Mouse (Mus musculus) v-Abl transformed pro-B cells (cell line): ENCODE data around the gene Tespa1.
"Not testable (repeated sequence)": the region's sequence is repeated elsewhere in the genome, so short reads cannot be mapped to it uniquely, and the experiment has no call there.

ENCODE experiments used
- in situ Hi-C, 2 experiments: fragments of 400-800 bp; cut with MboI; formaldehyde crosslinking; loops; one replicate each; pipeline ENCODE4 v1.15.1; 2025; ENCODE audit not compliant: unreplicated experiment in 2 of 2

Gene Tespa1

DNA sequence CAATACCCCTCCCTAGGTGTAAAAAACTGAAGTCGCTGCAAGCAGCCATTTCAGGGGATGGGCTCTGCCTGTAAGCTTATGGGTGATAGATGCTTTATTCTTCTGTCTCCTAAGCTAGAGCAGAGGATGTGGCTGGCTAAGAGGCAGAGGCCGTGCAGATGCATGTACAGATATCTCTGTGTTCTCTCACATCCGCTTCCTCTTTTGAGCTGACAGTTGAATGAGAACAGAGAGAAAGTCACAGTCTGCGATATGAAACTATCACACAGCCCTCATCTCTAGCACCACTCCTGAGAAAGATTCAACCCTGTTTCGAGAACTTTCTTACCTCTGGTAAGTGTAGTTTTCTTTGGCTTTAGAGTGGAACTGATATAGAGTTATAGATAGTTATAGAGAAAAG is at the start of gene Tespa1:
TSS of gene Tespa1 (plus strand) at position 234 of the 400 bp plus-strand sequence.
- in situ Hi-C loops = no loop called here

DNA sequence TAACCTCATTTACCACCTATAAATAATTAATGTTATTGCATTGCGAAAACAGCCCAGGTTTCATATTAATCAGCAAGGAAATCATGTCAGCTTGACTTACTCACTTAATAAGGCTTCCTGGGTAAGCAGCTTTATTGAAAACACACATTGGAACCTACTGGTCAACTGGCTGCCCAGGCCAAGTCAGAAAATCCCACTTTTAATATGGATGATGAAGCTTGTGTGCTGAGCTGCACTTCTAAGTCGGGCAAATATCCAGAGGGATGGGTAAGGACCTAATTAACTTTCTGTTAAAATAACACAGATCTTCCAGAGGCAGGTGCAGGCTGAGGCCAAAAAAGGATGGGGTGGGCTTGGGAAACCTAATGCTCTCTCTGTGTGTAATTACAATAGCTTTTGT is 46.9 kb upstream of the Tespa1 start:
- in situ Hi-C loops = no loop called here

DNA sequence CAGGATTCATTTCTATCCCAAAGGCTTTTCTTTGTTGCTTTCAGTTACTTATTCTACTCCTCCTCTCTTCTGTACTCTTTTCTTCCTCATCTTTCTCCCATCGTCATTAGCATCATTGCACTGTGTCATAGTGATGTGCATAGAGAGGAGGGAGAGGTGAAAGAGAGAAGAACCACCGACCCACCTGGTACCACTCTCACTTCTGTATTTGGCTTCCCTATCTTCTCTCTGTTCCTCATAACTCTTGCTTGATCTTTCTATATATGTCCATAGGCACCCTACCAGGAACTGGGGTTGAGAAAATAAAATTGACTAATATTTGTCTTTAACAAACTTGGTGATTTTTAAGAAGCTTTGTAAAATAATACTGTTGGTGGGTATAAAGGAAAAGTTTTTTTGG is 46.2 kb upstream of the Tespa1 start:
- in situ Hi-C loops = no loop called here

DNA sequence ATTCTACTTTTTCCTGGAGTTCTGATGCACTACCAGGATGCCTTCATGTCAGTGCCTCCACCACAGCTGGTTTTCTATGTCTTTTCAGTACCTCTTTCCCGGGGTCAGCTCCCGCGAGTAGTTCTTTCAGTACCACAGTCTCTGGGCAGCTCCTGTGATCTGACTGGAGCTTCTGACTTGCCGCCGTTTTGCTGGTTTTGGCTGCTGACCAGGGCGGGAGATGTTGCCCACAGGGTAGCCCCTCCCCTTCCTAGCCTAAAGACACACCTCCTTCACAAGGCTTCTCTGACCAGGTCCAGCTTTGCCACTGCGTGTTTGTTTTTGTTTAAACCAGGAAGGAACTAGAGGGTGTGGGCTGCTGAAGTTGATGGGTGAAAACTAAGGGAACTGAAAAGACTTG is 42.6 kb upstream of the Tespa1 start, which contains the start of gene Neurod4:
TSS of gene Neurod4 (minus strand) at position 175 of the 400 bp plus-strand sequence.
- in situ Hi-C loops = no loop called here

DNA sequence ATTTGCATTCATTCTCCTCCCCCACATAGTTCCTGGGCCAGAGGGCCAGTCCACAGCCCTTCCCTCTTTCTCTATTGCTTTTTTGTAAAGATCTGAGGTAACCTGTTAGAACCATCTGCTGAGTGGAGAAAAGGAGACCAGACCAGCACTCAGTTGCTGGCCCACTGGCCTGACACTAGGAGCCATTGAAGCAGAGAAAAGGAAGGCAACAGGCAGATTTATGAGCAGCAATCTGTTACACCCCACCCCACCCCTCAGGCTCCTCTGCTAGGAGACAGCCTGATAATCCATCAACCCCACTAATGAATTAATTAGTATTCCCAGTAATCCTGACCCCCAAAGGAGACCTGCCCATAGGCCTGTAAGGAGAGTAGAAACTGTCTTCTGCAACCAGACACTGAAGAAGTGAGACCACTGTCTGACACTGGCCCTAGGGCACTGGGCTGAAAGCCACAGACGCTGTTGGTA is 40.7 kb upstream of the Tespa1 start:
- in situ Hi-C loops = no loop called here

DNA sequence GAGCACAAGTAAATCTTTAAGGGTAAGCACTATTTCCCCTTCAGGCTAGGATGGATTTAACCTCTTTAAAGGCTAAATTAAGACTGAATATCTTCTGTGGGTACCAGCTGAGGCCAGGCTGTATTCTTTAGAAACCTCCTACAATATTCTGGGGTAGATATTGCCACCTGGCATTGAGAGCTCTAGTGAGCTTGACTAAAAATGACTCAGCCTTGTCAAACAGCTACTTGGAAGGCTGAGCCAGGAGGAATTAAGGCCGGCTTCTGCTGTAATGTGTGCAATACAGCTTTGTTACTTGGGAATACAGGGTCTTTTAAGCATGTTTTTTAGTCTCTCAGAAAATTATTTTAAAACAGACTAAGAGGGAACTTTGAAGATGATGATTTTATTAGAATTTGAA is 35.5 kb upstream of the Tespa1 start:
- in situ Hi-C loops = no loop called here

- in situ Hi-C loops = no loop called here
Measured at GRCm38 (mm10) chr10:130288007-130288406, 34.7 kb upstream of the Tespa1 start.

DNA sequence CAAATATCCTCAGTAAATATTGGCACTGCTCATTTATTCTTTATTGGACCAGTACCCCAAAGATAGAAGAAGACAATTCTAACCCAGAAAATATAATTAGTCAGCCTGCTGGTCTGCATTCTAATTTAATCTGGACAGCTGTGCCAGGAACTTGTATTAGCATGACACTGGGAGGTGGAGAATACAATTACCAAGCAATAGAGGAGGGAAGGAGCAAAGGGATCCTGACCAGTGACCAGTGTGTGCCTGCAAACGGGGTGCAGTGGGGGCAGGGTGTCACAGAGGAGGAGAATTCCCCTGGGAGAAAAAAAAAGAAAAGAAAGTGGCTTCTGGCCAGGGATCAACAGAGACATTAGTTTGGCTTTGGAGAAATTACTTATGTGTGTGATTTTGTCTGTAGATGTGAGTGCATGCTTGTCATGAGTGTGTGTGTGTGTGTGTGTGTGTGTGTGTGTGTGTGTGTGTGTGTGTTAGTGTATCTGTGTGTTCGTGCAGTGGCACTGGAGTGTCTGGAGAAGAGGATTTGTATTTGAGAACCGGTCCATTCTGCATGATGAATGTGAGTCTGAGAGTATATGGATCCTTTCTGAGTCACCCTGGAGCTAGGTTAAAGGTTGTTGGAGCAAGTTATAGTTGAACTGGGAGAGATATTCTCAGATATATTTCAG is 28.8 kb upstream of the Tespa1 start:
- in situ Hi-C loops = loop anchor here in 1 of 2 experiments (10.0 kb wide), 1 partner anchor 1269 kb away; no protein-coding TSS in a partner anchor

GRCm38 (mm10) chr10:130298748-130299147 is 23.9 kb upstream of the Tespa1 start:
- in situ Hi-C loops = loop anchor here (5.0 to 10.0 kb wide), 3 partner anchors 66 to 1274 kb away; no protein-coding TSS in a partner anchor

DNA sequence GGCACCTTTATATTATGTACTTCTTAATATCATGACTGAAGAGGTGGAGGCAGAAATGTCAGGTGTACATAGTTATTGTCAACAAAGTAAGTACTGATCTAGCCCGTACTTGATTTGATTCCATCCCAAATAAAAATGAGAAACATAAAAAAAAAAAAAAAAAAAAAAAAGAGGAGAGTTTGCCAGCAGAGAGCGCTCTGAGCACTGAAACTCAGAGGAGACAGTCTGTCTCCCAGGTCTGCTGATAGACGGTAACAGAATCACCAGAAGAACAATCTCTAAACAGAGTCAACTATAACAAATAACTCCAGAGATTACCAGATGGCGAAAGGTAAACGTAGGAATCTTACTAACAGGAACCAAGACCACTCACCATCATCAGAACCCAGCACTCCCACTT is 18.5 kb upstream of the Tespa1 start:
- in situ Hi-C loops = not testable (repeated sequence)

GRCm38 (mm10) chr10:130311534-130312227 is 11.0 kb upstream of the Tespa1 start:
- in situ Hi-C loops = loop anchor here (5.0 kb wide), 2 partner anchors 36 to 51 kb away; no protein-coding TSS in a partner anchor

- in situ Hi-C loops = loop anchor here (5.0 kb wide), 2 partner anchors 34 to 49 kb away; no protein-coding TSS in a partner anchor
Measured at GRCm38 (mm10) chr10:130313531-130313930, 9.1 kb upstream of the Tespa1 start.

GRCm38 (mm10) chr10:130314110-130314829 is 8.4 kb upstream of the Tespa1 start:
- in situ Hi-C loops = loop anchor here (5.0 kb wide), 2 partner anchors 33 to 48 kb away; no protein-coding TSS in a partner anchor

- in situ Hi-C loops = no loop called here
Measured at GRCm38 (mm10) chr10:130315846-130316245, 6.8 kb upstream of the Tespa1 start.

DNA sequence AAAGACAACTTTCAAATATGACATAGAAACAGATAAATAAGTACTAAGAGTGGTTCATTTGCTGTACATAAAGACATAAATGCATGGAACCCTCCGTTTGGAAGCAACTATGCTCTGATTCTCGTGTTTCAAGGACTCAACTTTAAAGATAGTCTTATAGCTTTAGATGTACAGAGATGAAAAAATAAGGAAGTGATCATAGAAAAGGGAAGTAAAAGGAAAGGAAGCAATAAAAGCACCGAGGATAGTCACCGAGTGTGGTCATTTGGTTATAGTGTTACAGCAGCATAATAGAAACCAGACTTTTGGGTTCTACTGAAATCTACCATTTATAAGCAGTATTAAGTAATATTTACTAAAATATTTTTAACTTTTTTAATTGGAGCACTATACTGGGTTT is 4.0 kb upstream of the Tespa1 start:
- in situ Hi-C loops = no loop called here

- in situ Hi-C loops = no loop called here
Measured at GRCm38 (mm10) chr10:130320715-130321114, 2.0 kb upstream of the Tespa1 start.

GRCm38 (mm10) chr10:130322062-130322461 is 608 bp upstream of the Tespa1 start:
- in situ Hi-C loops = no loop called here

- in situ Hi-C loops = no loop called here
Measured at GRCm38 (mm10) chr10:130324243-130324642, 1.6 kb downstream of the Tespa1 start.

DNA sequence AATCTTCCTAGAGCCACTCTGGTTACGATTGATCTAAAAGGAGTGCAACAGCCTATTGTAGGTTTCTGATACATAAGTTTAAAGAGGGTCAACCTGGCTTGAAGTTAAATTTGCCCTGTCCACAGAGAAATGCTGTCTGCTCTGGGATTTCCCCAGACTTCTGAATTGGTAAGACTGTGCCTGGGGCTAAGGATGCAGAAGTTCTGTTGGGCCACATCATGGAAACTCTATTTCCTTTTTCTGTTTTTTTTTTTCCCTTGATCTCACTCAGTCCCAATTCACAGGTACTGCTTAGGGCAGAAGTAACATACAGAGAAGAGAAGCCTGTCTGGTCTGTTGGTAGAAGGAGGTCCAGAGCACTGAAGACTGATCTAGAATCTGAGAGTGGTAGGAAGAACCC is 8.0 kb downstream of the Tespa1 start:
- in situ Hi-C loops = no loop called here

GRCm38 (mm10) chr10:130336385-130336784 is 13.7 kb downstream of the Tespa1 start:
- in situ Hi-C loops = no loop called here

DNA sequence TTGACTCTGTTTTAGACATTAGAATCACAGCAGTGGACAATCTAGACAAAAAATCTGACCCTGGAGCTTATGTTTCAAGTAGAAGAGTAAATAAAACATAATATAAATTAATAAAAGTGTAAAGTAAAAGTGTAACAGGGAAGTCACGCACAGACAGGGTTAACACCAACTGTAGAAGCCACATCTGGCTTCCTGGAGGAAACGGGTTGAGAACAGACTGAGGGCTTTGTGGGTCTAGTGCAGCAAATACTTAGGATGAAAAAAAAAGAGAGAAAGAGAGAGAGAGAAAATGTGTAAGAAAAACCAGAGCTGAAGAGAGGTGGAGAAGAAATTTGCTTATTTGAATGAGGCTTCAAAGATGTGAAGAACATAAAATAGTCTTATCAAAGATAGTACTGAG is 14.9 kb downstream of the Tespa1 start:
- in situ Hi-C loops = no loop called here
